Mouse (Mus musculus) forebrain, embryonic 14.5 days (tissue): ENCODE measurements around the gene Fbxw15. TPM values are rescaled to one million over a fixed set of nuclear protein-coding genes. Genes with fewer than 3 reads are reported as not detected.
A peak's percentile ranks its signal among the peaks of the same experiment; 100 is the strongest.
"Not testable (repeated sequence)": the region's sequence is repeated elsewhere in the genome, so short reads cannot be mapped to it uniquely, and the experiment has no call there.

Experiments used
- ATAC-seq: fragments of 200-750 bp; cut with Nextera tagmentation; 2 replicates; pipeline ENCODE4 v1.8.0; 2017; ENCODE audit warnings: mild to moderate bottlenecking, moderate library complexity
- DNase-seq: peaks from one replicate; pipeline ENCODE4 v3.0.0-alpha.2; 2015; ENCODE audit warnings: low spot score
- H3K27ac ChIP-seq: fragments of 300-500 bp; sonication (generic); 2 replicates; pipeline ENCODE4 v1.5.1; 2014; ENCODE audit warnings: low read depth, mild to moderate bottlenecking, control low read depth, low read length, moderate library complexity
- H3K27me3 ChIP-seq: fragments of 300-500 bp; sonication (generic); replicated peaks from 2 replicates; pipeline ENCODE4 v1.6.1; 2014; ENCODE audit warnings: low read length, control low read depth, mixed read lengths; ENCODE audit not compliant: control insufficient read depth, insufficient read depth
- H3K36me3 ChIP-seq: fragments of 300-500 bp; sonication (generic); 2 replicates; pipeline ENCODE4 v1.6.1; 2014; ENCODE audit warnings: low read length, control low read depth; ENCODE audit not compliant: control insufficient read depth, insufficient read depth
- H3K4me1 ChIP-seq: fragments of 300-500 bp; sonication (generic); 2 replicates; pipeline ENCODE4 v1.6.1; 2014; ENCODE audit warnings: antibody characterized with exemption, low read length, control low read depth; ENCODE audit not compliant: control insufficient read depth, insufficient read depth
- H3K4me2 ChIP-seq: fragments of 300-500 bp; sonication (generic); 2 replicates; pipeline ENCODE4 v1.6.1; 2014; ENCODE audit warnings: mild to moderate bottlenecking, control low read depth, low read length
- H3K4me3 ChIP-seq: fragments of 300-500 bp; sonication (generic); 2 replicates; pipeline ENCODE4 v1.5.1; 2014; ENCODE audit warnings: low read depth, low read length, control low read depth
- H3K9ac ChIP-seq: fragments of 300-500 bp; sonication (generic); 2 replicates; pipeline ENCODE4 v1.6.1; 2014; ENCODE audit warnings: mild to moderate bottlenecking, low read length, control low read depth, moderate library complexity
- H3K9me3 ChIP-seq: fragments of 300-500 bp; sonication (generic); replicated peaks from 2 replicates; pipeline ENCODE4 v1.6.1; 2016; ENCODE audit warnings: low read length, control low read depth, mixed read lengths; ENCODE audit not compliant: control insufficient read depth
- WGBS: fragments of 180-500 bp; shearing (Covaris S2); extraction: QIAGEN DNeasy Blood & Tissue Kit; methylation state at CpG from one replicate; pipeline ENCODE4 v1.1.7; 2014; 5-methylcytosine and 5-hydroxymethylcytosine counted together
- polyA plus RNA-seq: library from polyadenylated mRNA; unstranded; fragments of >200 nt; fragmentation: Nextera tagmentation; extraction: Ambion mirVana; gene quantifications from 2 replicates; pipeline ENCODE4 v1.2.1, GENCODE M21; 2014

The Fbxw15 gene
- not detected in 2 replicates for polyA plus RNA-seq

- WGBS, result 92% methylated on average over 4 of the region's 4 CpGs
- not testable (repeated sequence) for H3K36me3 ChIP-seq, H3K4me2 ChIP-seq, ATAC-seq, DNase-seq, H3K4me1 ChIP-seq, H3K27ac ChIP-seq, H3K27me3 ChIP-seq, H3K4me3 ChIP-seq, H3K9ac ChIP-seq, H3K9me3 ChIP-seq
Measured at GRCm38 (mm10) chr9:109568162-109568561, at the start of gene Fbxw15. Fbxw15 (minus strand) TSS chr9:109568262.

- peak; percentile 39 for DNase-seq
- H3K27ac ChIP-seq, H3K4me3 ChIP-seq, ATAC-seq, H3K9me3 ChIP-seq, H3K9ac ChIP-seq, H3K27me3 ChIP-seq, H3K4me2 ChIP-seq, H3K4me1 ChIP-seq, H3K36me3 ChIP-seq: not testable (repeated sequence)
- WGBS, result 42% methylated on average over 5 of the region's 5 CpGs
Measured at GRCm38 (mm10) chr9:109606837-109607236, 38.8 kb upstream of the Fbxw15 start.

GRCm38 (mm10) chr9:109602128-109602527 lies 34.1 kb upstream of the Fbxw15 start:
- not testable (repeated sequence) for H3K4me3 ChIP-seq, DNase-seq, H3K9ac ChIP-seq, H3K4me2 ChIP-seq, H3K4me1 ChIP-seq, H3K27ac ChIP-seq, H3K9me3 ChIP-seq, H3K36me3 ChIP-seq, H3K27me3 ChIP-seq, ATAC-seq
- WGBS, result 62% methylated on average over 2 of the region's 2 CpGs

- Histone ChIP-seq H3K9ac (no peak overlapping the region), H3K4me2 (no peak overlapping the region), H3K4me3 (no peak overlapping the region), H3K4me1 (no peaks in the 10 kb centered on the region), H3K36me3 (no peaks in the 10 kb centered on the region), H3K9me3 (no peaks in the 10 kb centered on the region), H3K27ac (no peak overlapping the region), H3K27me3 (no peaks in the 10 kb centered on the region)
- no peak for ATAC-seq
- no peak for DNase-seq
Measured at GRCm38 (mm10) chr9:109597226-109597625, 29.2 kb upstream of the Fbxw15 start.

- DNase-seq (no peak), ATAC-seq (no peak)
- 75% methylated on average over 2 of the region's 2 CpGs for WGBS
- Histone ChIP-seq H3K9ac (no peak overlapping the region), H3K4me1 (no peaks in the 10 kb centered on the region), H3K4me2 (no peak overlapping the region), H3K27me3 (no peaks in the 10 kb centered on the region), H3K9me3 (no peaks in the 10 kb centered on the region), H3K36me3 (no peaks in the 10 kb centered on the region), H3K4me3 (no peak overlapping the region), H3K27ac (no peak overlapping the region)
Measured at GRCm38 (mm10) chr9:109594866-109595265, 26.8 kb upstream of the Fbxw15 start.

GRCm38 (mm10) chr9:109565546-109565945 lies 2.5 kb downstream of the Fbxw15 start:
- Histone ChIP-seq H3K9ac (no peak overlapping the region), H3K4me3 (no peak overlapping the region), H3K4me2 (no peak overlapping the region), H3K27me3 (no peaks in the 10 kb centered on the region), H3K36me3 (no peaks in the 10 kb centered on the region), H3K4me1 (no peaks in the 10 kb centered on the region), H3K27ac (no peak overlapping the region), H3K9me3 (no peaks in the 10 kb centered on the region)
- DNase-seq (no peak), ATAC-seq (no peak)
- 90% methylated on average over 1 of the region's 1 CpGs for whole genome bisulfite sequencing

GRCm38 (mm10) chr9:109562106-109562505 lies 6.0 kb downstream of the Fbxw15 start:
- not testable (repeated sequence) for ATAC-seq, H3K9me3 ChIP-seq, H3K4me3 ChIP-seq, H3K9ac ChIP-seq, H3K36me3 ChIP-seq, DNase-seq, H3K27ac ChIP-seq, H3K27me3 ChIP-seq, H3K4me1 ChIP-seq, H3K4me2 ChIP-seq

- Histone ChIP-seq H3K4me1 (no peaks in the 10 kb centered on the region), H3K4me2 (no peak overlapping the region), H3K27me3 (no peaks in the 10 kb centered on the region), H3K4me3 (no peak overlapping the region), H3K36me3 (no peaks in the 10 kb centered on the region), H3K9me3 (no peaks in the 10 kb centered on the region), H3K27ac (no peak overlapping the region), H3K9ac (no peak overlapping the region)
- DNase-seq (peak; percentile 2), ATAC-seq (no peak)
- 79% methylated on average over 3 of the region's 3 CpGs for WGBS
Measured at GRCm38 (mm10) chr9:109552483-109552882, 15.6 kb downstream of the Fbxw15 start.

GRCm38 (mm10) chr9:109549666-109550065 lies 18.4 kb downstream of the Fbxw15 start:
- not testable (repeated sequence) for H3K4me1 ChIP-seq, DNase-seq, ATAC-seq, H3K27me3 ChIP-seq, H3K4me3 ChIP-seq, H3K36me3 ChIP-seq, H3K9ac ChIP-seq, H3K27ac ChIP-seq, H3K4me2 ChIP-seq, H3K9me3 ChIP-seq
- WGBS, result 14% methylated on average over 2 of the region's 2 CpGs
